Mouse (Mus musculus) gastrocnemius, postnatal 10 days (tissue): Measurements from ENCODE around the gene Fkbp11. TPM values are rescaled to one million over a fixed set of nuclear protein-coding genes. Genes with fewer than 3 reads are reported as not detected.
A peak's percentile ranks its signal among the peaks of the same experiment; 100 is the strongest.

Experiments
- DNase-seq: peaks from one replicate; pipeline ENCODE4 v3.0.0; 2021; ENCODE audit warnings: mixed read lengths
- total RNA-seq, 2 experiments: library from RNA; stranded (reverse); gene quantifications; 2 replicates each; pipeline ENCODE4 v1.2.3; 2021

Gene Fkbp11
- total RNA-seq, 2 experiments from 2014 or later = 8.0 to 13.1 TPM

GRCm38 (mm10) chr15:98740219-98740618 is 12.2 kb upstream of the Fkbp11 start:
- no peak for DNase-seq

GRCm38 (mm10) chr15:98738796-98739195 is 10.8 kb upstream of the Fkbp11 start:
- DNase-seq = no peak

- DNase-seq = peak; percentile 25
Measured at GRCm38 (mm10) chr15:98737881-98738280, 9.9 kb upstream of the Fkbp11 start.

- no peak for DNase-seq
Measured at GRCm38 (mm10) chr15:98736521-98736920, 8.5 kb upstream of the Fkbp11 start.

- no peak for DNase-seq
Measured at GRCm38 (mm10) chr15:98733976-98734566, 6.1 kb upstream of the Fkbp11 start.

GRCm38 (mm10) chr15:98733370-98733769 is 5.4 kb upstream of the Fkbp11 start:
- no peak for DNase-seq

GRCm38 (mm10) chr15:98732006-98732531 is 4.1 kb upstream of the Fkbp11 start:
- DNase-seq = no peak

GRCm38 (mm10) chr15:98730790-98731189 is 2.8 kb upstream of the Fkbp11 start:
- DNase-seq = no peak

GRCm38 (mm10) chr15:98729791-98730545 is 2.0 kb upstream of the Fkbp11 start:
- no peak for DNase-seq

GRCm38 (mm10) chr15:98728366-98728765 is 368 bp upstream of the Fkbp11 start:
- DNase-seq = no peak

- DNase-seq = no peak
Measured at GRCm38 (mm10) chr15:98726746-98727145, 1.3 kb downstream of the Fkbp11 start.

GRCm38 (mm10) chr15:98726079-98726478 is 1.9 kb downstream of the Fkbp11 start:
- DNase-seq = no peak

- no peak for DNase-seq
Measured at GRCm38 (mm10) chr15:98724441-98724840, 3.6 kb downstream of the Fkbp11 start.

- DNase-seq = no peak
Measured at GRCm38 (mm10) chr15:98722854-98723253, 5.1 kb downstream of the Fkbp11 start.

- DNase-seq = no peak
Measured at GRCm38 (mm10) chr15:98722191-98722590, 5.8 kb downstream of the Fkbp11 start.

GRCm38 (mm10) chr15:98717301-98717700 is 10.7 kb downstream of the Fkbp11 start:
- DNase-seq = no peak

- no peak for DNase-seq
Measured at GRCm38 (mm10) chr15:98714230-98714652, 13.8 kb downstream of the Fkbp11 start.

GRCm38 (mm10) chr15:98710442-98710841 is 17.6 kb downstream of the Fkbp11 start:
- peak; percentile 77 for DNase-seq

GRCm38 (mm10) chr15:98707766-98708372 is 20.1 kb downstream of the Fkbp11 start, which contains the start of gene Ccdc65:
Ccdc65 (plus strand) TSS chr15:98708207.
- peak; percentile 77 for DNase-seq

GRCm38 (mm10) chr15:98704312-98704711 is 23.7 kb downstream of the Fkbp11 start:
- DNase-seq = no peak

- DNase-seq = peak; percentile 93
Measured at GRCm38 (mm10) chr15:98699190-98700105, 28.6 kb downstream of the Fkbp11 start.

- DNase-seq = no peak
Measured at GRCm38 (mm10) chr15:98696216-98696615, 31.8 kb downstream of the Fkbp11 start.
